Mouse (Mus musculus) ZHBTc4 (cell line): ENCODE data around the gene Fam166a.

Experiments
- DNase-seq: peaks from one replicate; pipeline ENCODE4 v3.0.0-alpha.2; 2011; ENCODE audit warnings: low read depth, low spot score

Gene Fam166a

DNA sequence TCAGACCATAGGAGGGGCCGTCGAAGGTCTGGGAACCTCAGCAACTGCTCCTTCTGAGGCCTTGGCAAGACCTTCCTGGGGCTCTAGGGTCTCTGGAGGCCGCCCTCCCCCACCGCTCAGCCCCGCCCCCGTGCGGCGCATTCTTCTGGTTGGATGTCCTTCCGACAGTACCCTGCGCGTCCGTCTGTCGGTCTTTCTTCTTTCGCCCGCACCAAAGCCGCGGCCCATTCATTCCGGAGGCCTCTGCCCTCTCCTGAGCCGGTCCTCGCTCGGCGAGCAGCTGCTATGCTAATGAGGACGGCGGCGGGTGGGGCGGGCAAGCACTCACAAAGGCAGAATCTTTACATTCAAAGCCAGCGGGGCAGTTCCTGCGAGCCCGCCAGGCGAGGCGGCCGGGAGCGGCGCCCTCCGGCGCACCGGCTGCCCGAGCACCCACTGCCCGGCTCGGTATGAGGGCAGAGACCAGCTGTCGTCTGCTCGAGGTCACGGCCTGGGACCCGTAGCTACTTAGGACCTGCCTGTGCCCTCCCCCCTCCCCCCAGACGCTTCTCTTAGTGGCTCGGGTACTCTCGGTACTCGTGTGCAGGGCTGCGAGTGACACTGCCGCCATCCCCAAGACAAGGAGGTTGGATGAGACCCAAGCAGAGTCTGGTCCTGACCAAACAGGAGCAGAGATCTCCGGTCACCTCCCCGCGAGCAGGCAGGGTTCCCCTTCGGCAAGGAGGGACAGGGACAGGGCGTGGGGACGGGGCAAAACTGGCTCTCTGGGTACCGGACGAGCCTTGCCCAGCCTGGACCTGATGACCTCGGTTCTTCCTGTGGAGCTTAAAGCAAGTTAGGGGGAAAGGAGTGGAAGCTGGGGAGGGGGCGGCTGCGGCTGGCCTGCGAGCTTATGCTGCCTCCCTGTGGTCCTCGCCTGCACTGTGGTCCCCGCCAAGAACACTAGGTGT lies 32.6 kb upstream of the Fam166a start:
- peak; percentile 88 for DNase-seq

DNA sequence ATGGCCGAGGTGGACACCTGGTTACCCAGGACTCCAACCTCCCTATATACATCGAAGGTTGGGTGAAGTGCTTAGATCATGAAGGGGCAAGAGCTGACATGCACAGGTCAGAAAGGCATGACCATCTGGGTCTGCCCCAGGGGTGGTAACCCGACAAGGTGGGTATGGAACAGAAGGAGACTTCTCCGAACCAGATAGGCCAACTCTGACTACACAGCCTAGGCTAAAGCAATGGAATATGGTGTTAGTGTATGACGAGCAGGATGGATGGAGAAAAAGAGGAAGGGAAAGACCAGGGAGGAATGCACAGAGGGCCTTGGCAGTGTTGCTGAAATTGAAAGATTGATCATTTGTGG lies 32.0 kb upstream of the Fam166a start:
- no peak for DNase-seq

DNA sequence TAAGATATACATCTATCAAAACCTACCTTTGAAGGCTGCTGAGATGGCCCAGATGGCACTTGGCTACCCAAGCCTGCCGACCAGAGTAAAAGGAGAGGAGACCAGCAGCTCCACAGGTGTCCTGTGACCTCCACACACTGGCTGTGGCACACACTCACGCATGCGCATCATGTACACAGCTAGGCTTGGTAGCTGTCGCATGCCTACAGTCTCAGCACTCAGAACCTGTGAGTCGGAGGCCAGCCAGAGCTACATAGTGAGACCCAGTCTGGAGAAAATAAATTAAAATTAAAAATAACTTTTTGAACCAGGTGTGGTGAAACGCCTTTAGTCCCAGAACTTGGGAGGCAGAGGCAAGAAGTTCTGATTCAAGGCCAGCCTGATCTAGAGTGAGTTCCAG lies 30.7 kb upstream of the Fam166a start:
- DNase-seq: no peak

DNA sequence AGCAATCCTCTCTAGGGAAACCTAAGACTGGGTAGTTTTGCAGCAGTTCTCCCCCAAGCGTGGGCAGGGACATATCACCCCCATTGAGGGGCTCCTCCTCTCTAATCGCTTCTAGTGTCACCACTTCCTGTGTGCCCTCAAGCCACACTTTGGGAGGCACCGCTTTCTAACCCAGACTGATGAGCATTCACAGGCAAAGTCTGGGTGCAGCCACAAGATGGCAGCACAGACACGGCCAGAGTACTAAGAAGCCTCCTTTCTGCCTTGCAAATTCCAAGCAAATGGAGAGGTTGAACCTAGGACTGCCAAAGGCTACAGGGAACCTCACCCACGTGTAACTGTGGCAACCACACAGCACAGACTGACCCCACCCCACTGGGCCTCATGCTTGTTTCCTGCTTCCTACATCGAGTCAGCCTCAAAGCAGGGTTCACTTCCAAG lies 25.2 kb upstream of the Fam166a start:
- peak; percentile 97 for DNase-seq

DNA sequence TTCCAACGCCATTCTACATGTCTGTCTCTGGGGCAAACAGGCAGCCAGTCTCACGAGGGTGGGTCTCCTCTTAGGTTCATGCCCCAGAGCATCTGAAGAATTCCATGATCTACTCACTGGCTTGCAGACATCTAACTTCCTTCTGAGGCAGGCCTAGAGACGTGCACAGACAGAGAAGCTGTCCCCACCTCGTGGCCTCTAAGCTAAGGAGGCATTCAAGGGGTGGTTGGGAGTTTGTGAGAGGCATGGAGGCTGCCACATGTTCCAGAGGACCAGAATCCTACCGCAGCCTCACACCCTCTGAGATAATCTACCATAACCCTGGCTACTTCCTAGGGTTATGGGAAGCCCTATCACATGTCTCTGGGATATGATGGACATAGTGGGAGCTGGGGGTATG lies 24.5 kb upstream of the Fam166a start:
- no peak for DNase-seq

DNA sequence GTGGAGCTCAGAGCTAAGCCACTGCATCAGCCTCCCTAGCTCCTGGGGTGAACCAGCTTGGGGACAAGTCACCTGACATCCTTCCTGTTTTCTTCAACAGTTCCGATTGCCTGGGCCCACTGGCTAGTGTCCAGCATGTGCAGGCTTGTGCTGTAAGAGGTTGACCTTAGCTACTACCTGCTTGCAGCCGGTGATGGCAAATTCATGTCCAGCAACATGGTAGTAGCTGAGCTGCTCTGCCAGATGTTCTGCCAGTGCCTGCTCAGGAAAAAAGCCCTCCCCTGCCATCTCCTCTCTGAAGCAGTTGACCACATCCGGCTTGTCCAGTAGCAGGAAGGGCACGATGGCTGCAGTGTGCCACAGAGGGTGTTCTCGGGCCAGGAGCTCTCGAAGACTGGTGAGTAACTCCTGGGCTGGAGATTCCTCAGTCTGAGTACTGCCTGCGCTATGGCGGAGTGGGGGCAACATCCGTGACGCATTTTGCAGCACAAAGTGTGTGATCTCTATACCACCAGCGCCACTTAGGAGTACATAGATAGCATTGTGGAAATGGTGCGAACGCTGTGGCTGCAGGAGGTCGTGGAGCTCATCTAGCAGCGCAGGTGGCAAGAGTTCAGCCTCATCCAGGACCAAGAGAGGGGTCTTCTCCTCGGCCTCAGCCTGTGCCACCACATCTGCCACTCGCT lies 23.9 kb upstream of the Fam166a start:
- no peak for DNase-seq

DNA sequence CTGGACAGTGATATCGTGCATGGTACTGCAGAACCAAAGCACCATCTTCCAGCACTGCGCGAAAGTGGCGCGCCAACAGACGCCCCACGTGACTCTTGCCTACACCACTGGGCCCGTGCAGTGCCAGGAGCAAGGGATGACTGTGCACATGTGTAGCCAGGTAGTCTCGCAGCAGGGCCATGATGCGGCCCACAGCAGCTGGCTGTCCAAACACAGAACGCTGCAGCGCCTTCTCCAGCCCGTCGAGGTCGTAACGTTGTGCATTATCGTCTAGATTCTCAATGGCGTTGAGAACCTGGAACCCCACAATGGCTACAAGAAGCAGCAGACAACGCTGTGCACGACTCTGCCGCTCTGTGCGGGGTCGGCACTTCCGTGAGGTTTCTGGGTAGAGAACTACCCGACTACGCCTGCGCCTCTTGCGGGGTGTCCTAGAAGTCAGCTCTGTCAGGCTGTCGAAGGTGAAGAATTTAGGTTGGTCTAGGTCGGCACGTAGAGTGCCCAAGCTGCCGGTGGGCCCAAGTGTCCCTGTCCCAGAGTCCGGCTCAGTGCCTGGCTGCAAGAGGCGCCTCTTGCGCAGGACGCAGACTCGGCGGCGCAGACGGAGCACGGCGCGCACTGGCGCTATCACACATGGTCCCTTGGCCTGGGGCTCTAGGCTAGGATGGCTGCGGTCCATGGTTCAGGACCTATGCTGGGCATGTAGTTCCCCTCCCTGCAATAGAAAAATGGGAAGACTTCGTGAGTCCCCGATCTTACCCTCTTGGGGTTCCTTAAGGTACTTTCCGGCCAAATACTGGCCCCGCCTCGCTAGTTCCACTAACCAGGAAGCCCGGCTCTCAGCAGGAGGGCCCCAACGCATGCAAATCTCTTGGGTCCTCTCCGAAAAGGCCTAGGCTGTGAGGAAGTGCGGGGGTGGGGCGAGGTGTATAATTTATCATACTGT lies 23.1 kb upstream of the Fam166a start:
- DNase-seq: peak; percentile 71

DNA sequence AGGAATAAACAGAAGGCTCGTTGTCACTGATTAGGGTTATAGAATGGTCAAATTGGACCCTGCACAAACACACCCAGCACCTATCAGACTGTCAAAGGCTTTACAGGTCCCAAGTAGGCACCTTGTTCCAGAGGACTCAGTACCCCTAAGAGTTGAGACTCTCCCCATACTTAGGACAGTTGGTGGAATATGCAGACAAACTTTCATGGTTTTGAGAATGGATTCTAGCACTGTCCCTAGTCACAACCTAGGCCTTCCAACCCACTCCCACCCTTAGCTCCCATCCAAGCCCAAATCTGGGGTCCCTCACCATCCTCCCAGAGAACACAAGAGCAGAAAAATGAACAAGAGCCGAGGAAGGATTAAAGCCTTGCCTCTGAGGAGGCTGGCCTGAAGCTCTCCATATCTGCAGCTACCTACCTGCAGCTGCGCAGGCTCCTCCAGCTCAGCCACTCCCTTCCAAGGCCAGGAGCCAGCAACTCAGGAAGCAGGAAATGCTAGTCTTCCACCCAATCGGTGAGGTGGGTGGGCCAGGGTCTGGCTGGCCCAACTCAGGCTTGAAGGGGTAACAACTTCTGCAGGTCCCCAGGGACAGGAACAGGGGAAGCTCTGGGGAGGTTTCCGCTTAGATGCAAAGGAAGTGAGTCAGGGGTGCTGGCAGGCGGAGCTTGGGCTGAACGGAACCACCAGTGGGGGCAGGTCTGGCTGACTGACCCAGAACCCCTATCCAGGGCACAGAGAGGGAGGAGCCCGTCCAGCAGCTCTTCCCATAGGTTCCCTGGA lies 22.2 kb upstream of the Fam166a start, which contains the start of gene Tor4a:
Gene Tor4a (minus strand): TSS at position 715 of the 783 bp plus-strand sequence.
- peak; percentile 86 for DNase-seq

DNA sequence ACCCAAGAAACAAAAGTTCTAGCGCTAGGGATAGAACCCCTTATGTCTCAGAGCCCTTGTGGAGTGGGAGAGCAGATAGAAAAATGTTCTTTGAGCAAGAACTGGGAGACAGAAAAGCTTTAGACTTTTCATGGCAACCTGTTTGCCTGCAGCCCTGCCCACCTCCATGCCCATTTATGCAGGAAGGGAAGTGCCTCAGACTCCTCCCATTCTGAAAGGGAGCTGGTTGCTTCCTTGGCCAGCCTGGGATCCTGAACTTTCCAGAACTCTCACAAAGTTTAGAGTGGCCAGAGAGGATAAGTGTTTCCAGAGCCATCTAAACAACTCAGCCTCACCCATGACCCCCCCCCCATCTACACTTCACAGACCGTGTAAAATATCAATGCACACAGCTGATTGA lies 21.4 kb upstream of the Fam166a start:
- DNase-seq: no peak

DNA sequence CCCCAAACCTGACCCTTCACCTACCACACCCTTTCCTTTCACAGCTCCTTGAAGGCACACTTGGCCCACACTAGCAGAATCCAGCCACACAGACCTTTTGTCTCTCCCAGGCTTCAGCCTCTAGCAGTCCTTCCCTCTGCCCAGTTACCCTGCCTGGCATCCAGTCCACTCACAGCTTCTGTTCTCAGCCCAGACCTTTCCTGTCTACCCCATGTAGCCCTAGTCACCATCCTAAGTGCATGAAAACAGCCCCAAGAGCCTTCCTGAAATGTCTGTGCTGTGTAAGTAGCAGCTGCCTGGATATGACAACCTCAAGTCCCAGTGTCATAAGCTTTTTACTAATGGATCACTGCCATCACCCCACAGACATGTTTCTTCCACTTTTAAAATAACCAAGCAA lies 20.6 kb upstream of the Fam166a start:
- no peak for DNase-seq

DNA sequence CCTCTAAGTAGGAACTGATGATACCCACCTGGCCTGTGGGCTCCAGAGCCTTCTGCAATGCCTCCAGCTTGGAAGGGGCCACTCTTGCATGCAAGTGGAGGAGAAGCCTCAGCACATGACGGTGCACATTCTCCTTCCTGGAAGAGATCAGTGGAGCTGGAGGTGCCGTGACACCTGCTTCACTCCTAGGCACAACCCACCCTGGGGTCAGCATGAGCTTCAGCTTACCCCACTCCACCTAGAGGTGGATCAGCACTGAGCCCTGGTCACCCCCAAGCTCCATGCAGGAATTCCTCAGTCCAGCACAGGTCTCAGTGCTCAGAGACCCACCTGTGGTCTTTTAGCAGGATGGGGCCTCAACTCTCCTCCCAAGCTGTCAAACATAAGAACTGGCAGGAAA lies 17.9 kb upstream of the Fam166a start:
- no peak for DNase-seq

DNA sequence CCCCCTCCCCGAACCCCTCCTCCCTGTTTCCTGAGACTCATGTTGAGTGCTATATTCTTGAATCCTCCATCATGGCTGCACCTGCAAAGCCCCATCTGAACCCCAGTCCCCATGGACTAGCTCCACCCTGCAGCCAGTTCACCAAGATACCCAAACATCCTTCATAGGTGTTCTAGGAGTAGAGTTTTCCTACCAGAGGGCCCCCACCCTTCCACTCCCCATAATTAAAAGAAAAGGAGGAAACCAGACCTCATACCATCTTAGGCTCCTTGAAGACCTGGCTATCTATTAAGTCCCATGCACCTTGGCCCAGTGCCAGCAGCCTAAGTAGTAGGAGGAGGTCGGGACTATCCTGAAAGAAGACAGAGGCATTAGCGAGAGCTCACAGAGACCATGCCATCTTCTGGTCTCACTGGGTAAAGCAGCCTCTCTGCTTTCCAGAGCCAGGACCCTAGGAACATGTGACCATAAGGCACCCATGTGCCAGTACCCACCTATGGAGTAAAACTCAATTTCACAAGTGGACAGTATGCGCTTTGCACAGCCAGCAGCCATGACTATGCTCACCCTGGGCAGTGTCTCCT lies 14.8 kb upstream of the Fam166a start:
- peak; percentile 60 for DNase-seq

DNA sequence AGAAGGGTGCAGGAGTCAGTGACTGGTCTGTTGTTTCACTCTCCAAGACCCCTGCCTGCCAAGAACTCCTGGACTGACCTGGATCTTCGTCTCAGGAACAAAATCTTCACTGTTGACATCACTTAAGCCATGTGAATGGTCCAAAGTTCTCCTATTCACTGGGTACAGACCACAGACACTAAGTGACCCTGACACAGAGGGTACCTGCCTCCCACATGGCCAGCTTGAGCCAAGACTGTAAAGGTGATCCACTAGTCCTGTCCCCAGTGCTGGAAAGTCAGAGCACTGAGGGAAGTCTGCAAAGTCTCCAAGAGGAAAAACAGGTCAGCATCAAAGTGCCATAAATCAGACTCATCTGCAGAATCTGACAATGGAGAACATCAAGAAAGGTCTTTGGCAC lies 11.0 kb upstream of the Fam166a start:
- no peak for DNase-seq

DNA sequence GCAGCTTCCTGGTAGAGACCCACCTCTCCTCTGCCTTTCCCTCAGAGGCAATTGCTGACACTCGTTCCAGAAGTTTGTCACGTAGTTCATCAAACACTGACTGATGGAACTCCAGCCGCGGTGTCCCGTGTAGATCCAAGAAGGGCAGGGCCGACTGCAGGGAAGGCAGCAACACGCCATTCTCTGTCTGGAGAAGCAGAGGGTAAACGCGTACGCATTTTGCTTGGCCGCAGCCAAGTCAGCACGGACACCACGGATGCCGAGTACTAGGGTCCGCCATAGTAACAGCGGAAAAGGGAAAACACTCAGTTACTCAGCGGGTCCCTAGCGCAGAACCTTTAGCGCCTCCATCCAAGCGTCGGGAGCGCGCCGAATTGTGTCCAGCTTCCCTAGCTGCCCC lies 7.9 kb upstream of the Fam166a start:
- DNase-seq: no peak

DNA sequence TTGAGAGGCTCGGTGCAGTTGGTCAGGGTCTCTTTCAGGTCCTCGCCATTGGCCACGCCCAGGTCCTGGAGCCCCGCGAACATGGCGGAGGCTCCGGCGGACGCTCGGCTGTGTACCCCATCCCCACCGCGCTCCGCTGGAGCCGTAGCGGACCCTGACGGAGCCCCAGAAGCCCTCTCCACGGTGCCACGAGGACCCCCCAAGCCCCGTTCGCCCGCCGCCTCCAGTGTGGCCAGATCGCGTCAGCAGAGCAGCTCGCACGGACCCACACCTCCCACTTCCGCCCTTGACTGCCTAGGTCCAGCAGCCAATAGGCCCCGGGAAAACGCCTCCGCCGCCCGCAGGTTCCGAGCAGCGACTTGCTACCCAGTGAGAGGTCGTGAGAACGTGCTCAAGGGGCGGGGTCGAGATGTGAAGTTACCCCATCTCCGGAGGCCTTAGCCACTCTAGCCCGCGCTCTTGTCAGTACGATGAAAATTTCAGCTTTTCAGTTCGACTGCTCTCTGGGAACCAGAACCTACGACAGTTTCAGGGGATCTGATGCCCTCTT lies 7.3 kb upstream of the Fam166a start, which contains the start of gene Nelfb:
Gene Nelfb (minus strand): TSS at position 369 of the 550 bp plus-strand sequence.
- peak; percentile 96 for DNase-seq

DNA sequence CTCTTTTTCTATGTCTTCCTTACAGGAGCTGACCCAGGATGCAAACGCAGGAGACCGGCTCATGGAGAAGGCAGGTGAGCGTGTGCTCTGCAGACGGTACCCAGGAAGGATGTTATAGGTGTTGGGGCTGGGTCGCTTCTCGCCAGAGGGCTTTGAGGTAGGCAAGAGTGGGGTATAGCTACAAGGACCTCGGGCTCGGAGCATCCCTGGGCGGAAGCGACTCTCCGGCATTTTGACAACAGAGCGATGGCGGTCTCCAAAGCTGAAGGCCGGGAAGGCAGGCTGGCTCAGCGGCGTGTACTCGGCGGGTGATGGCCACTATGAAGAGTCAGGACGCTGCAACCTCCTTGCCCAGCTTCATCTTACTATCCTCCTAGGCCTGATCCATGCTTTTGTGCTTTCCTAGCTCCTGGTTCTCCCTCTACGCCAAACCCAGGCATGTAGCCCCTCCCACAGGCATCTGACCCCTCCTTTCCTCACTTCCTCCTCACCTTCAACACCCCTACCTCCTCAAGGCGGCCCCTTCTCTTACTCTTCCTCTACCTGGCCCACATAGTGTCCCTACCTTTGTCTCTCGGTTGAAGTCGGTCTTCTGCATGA lies 5.2 kb upstream of the Fam166a start:
- DNase-seq: peak; percentile 44

DNA sequence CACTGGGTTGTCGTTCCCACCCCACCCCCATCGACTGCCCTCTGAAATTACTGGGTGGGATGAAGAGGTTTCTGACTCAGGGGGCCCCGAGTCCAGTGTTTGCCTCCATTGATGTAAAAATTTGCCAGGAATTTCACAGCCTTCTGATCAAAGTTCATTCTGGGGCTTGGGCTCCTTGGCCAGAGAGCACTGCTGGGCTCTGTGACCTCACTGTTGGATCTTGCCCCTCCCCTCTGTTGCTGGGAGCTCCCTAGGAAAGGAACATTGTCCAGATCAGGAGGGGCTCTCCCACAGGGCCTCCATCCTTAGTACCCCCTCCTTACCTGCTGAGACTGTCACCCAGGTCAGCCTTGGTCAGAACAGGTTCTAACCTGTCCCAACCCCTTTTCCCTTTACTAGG lies 4.1 kb upstream of the Fam166a start, which contains the start of gene Stpg3:
Gene Stpg3 (minus strand): TSS at position 194 of the 400 bp plus-strand sequence.
- DNase-seq: no peak

DNA sequence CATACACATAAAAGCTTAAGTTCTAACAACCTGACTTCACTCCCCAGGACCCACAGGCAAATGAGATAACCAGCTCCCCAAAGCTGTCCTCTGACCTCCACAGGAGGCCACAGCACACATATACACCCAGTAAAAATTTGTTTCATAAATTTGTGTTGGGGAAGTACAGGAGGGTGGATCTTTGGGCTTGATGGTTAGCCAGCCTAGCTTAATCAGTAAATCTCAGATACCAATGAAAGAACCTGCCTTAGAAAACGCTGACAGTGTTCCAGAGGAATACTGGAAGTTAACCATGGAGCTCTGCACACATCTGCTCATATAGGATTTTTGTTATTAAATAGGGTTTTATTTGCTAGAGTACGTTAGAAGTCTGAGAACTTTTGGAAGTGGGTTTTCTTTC lies 879 bp upstream of the Fam166a start:
- DNase-seq: no peak

DNA sequence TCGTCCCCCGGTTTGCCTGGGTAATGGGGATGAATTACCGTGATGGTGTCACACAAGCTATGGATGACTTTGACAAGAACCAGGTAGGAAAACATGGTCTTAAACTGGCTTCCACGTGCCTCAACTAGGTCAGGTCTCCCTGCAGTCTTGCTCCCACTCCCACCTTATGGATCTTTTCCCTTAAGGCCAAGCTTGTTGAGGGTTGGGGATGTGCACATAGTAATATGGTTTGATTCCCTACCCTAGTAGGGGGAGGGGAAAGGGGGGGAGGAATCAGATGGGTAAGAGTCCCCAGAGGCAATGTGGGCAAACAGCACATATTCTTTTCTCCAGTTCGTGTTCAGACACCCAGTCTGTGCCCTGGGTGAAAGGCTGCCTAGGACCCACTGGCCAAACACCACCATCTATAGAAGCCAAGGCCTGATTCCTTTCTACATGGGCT lies 2.8 kb downstream of the Fam166a start:
- DNase-seq: peak; percentile 46
